Mouse (Mus musculus): ENCODE measurements at regions not wholly inside any gene's neighbourhood (a gene's known extent, or its start where the extent isn't known, plus 50 kb on each side); places are given as distances from the start of the nearest gene placed in this dataset.

DNA sequence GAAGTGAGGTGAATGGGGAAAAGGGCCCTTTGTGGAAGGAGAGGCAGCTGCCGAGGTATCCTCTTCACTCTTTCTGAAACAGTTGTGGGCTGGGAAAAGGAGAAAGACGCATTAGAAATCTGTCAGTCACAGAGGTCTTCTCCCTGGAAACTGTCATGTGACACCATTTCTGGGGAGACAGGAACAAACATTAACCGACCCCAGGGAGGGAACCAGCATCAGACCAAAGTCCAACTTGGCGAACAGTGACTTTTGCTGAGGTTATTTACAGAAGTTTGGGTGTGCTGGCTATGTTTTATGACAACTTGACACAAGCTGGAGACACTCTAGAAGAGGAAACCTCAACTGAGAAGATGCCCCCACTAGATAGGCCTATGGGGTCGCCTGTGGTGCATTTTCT, 506.9 kb downstream of the Tshz3 start:
- Histone ChIP-seq H3K4me3 (replicated peaks; ENCODE audit: insufficient read depth, low read depth, low read length) (no peak overlapping the region), H3K27me3 (ENCODE audit: control insufficient read depth, insufficient read depth, low read length) (no peaks in the 10 kb centered on the region), H3K4me1 (ENCODE audit: control insufficient read depth, insufficient read depth, low read length) (no peaks in the 10 kb centered on the region), H3K27ac (ENCODE audit: insufficient read depth, low read length) (no peak overlapping the region)
- DNase-seq: no peak
- TF ChIP-seq CTCF (IDR thresholded peaks at IDR 0.05; ENCODE audit: borderline replicate concordance, insufficient read depth, low read depth, low read length) (no peak), POLR2A (IDR thresholded peaks at IDR 0.05; ENCODE audit: borderline replicate concordance, insufficient read depth, low read length) (no peak)
- WGBS: 70% methylated on average over 5 of the region's 5 CpGs

DNA sequence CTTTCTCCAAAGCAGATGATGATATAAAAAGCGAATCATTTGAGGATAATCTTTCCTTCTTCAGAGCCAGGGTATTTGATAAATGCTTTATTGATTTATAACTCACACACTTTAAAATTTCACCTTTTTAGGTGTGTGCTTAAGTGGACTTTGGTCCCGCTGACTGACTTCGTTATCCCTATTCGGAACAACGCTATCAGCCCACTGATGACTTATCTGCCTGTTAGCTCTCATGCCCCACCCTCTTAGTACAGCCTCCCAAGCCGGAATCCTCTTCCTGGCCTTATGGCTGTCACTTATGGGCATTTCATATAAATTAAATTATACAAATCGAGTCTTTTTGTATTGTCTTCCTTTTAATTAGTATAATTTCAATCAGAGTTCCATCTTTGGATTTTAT, 510.4 kb downstream of the Tshz3 start:
- H3K27me3 ChIP-seq (ENCODE audit: control insufficient read depth, insufficient read depth, low read length): no peaks in the 10 kb centered on the region
- 91% methylated on average over 7 of the region's 7 CpGs for WGBS
- no peak overlapping the region for H3K4me3 ChIP-seq (replicated peaks; ENCODE audit: insufficient read depth, low read depth, low read length)

DNA sequence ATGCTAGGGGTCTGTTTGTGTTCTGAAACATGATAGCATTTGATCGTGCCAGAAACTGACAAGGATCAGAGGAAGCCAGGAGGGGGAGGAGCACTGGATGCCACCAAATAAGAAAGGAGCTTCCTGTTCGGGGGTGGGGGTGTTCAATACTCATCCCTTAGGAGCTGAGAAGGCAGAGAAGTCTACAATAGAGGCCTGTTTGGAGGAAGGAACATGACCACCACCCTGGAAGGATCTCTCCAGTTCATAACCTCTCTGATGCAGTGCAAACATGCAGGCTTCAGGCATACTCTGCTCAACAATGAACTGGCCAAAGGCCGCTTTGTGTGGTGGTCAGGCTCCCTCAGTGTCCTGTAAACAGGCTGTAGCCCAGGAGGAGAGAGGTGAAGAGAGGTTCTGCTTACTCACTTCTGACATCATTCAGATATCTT, 515.8 kb downstream of the Tshz3 start:
- Histone ChIP-seq H3K27me3 (ENCODE audit: control insufficient read depth, insufficient read depth, low read length) (no peaks in the 10 kb centered on the region), H3K4me3 (replicated peaks; ENCODE audit: insufficient read depth, low read depth, low read length) (no peak overlapping the region), H3K27ac (ENCODE audit: insufficient read depth, low read length) (no peak overlapping the region), H3K4me1 (ENCODE audit: control insufficient read depth, insufficient read depth, low read length) (no peaks in the 10 kb centered on the region)
- DNase-seq: no peak
- 32% methylated on average over 3 of the region's 3 CpGs for WGBS
- TF ChIP-seq POLR2A (IDR thresholded peaks at IDR 0.05; ENCODE audit: borderline replicate concordance, insufficient read depth, low read length): no peak
- no peak for TF ChIP-seq CTCF (IDR thresholded peaks at IDR 0.05; ENCODE audit: borderline replicate concordance, insufficient read depth, low read depth, low read length)

More for the DNA sequence above, 510.4 kb downstream of the Tshz3 start:
- TF ChIP-seq POLR2A (IDR thresholded peaks at IDR 0.05; ENCODE audit: borderline replicate concordance, insufficient read depth, low read length) (no peak), CTCF (IDR thresholded peaks at IDR 0.05; ENCODE audit: borderline replicate concordance, insufficient read depth, low read depth, low read length) (no peak)
- no peak for DNase-seq
- no peaks in the 10 kb centered on the region for H3K4me1 ChIP-seq (ENCODE audit: control insufficient read depth, insufficient read depth, low read length)
- no peak overlapping the region for H3K27ac ChIP-seq (ENCODE audit: insufficient read depth, low read length)

DNA sequence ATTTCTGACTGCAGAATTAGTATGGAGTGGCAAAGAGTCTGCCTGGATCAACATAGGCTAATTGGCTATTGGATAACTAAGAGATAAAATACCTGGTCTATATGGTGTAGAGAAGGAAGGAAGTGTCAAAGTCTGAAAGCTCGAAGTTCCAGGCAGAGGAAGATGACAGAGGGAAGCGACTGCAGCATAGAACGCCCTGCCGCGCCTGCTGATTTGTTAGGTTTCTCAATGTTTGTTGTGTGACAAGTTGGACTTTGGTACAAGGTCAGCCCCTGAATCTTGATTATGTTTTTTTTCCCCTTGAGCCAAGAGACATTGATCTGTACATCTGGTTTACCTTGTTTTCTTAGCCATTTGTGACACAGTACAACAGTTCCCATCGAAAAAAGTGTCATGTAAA, 517.6 kb downstream of the Tshz3 start:
- DNase-seq: no peak
- TF ChIP-seq CTCF (IDR thresholded peaks at IDR 0.05; ENCODE audit: borderline replicate concordance, insufficient read depth, low read depth, low read length): no peak
- no peak for TF ChIP-seq POLR2A (IDR thresholded peaks at IDR 0.05; ENCODE audit: borderline replicate concordance, insufficient read depth, low read length)
- no peak overlapping the region for H3K4me3 ChIP-seq (replicated peaks; ENCODE audit: insufficient read depth, low read depth, low read length)
- H3K4me1 ChIP-seq (ENCODE audit: control insufficient read depth, insufficient read depth, low read length): no peaks in the 10 kb centered on the region
- no peak overlapping the region for H3K27ac ChIP-seq (ENCODE audit: insufficient read depth, low read length)
- 97% methylated on average over 6 of the region's 6 CpGs for WGBS
- no peaks in the 10 kb centered on the region for H3K27me3 ChIP-seq (ENCODE audit: control insufficient read depth, insufficient read depth, low read length)

DNA sequence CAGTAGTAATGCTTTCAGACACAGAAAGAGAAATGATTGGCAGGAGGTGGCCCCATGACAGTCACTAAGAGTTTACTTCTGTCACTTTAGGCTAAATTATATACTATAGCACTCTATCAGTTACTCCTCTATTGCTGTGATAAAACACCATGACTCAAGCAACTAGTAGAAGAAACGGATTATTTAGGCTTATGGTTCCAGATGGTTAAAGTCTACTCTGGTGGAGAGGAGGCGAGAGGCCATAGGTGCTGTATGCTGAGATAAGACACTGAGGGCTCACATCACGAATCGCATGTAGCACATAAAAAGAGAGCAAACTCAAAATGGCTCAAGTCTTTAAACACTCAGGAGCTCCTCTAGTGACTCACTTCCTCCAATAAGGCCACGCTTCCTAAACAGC, 522.6 kb downstream of the Tshz3 start:
- DNase-seq: no peak
- WGBS: 93% methylated on average over 5 of the region's 5 CpGs
- H3K4me1 ChIP-seq (ENCODE audit: control insufficient read depth, insufficient read depth, low read length): no peaks in the 10 kb centered on the region
- H3K27ac ChIP-seq (ENCODE audit: insufficient read depth, low read length): no peak overlapping the region
- H3K4me3 ChIP-seq (replicated peaks; ENCODE audit: insufficient read depth, low read depth, low read length): no peak overlapping the region
- TF ChIP-seq CTCF (IDR thresholded peaks at IDR 0.05; ENCODE audit: borderline replicate concordance, insufficient read depth, low read depth, low read length): no peak
- no peak for TF ChIP-seq POLR2A (IDR thresholded peaks at IDR 0.05; ENCODE audit: borderline replicate concordance, insufficient read depth, low read length)
- H3K27me3 ChIP-seq (ENCODE audit: control insufficient read depth, insufficient read depth, low read length): no peaks in the 10 kb centered on the region

DNA sequence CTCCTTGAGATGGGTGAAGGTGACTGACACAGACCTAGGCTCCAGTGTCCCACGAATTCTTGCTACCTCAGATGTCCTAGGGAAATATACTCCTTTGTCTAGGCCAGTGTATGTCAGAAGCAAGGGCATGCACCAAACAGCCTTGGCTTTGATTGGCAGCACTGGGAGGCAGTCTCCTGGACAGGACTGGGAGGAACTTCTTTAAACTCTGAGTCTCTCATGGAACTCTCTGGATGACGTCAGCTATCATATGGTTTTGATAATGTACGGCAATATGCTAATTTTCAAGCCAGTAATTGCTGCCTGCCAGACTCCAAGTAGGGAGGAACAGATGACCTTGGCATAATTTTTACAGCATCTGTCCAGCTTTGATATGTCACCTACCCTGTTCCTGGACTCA, 528.5 kb downstream of the Tshz3 start:
- 31% methylated on average over 3 of the region's 3 CpGs for WGBS
- DNase-seq: no peak
- Histone ChIP-seq H3K27me3 (ENCODE audit: control insufficient read depth, insufficient read depth, low read length) (no peaks in the 10 kb centered on the region), H3K4me3 (replicated peaks; ENCODE audit: insufficient read depth, low read depth, low read length) (no peak overlapping the region), H3K4me1 (ENCODE audit: control insufficient read depth, insufficient read depth, low read length) (no peaks in the 10 kb centered on the region), H3K27ac (ENCODE audit: insufficient read depth, low read length) (no peak overlapping the region)
- no peak for TF ChIP-seq POLR2A (IDR thresholded peaks at IDR 0.05; ENCODE audit: borderline replicate concordance, insufficient read depth, low read length)
- no peak for TF ChIP-seq CTCF (IDR thresholded peaks at IDR 0.05; ENCODE audit: borderline replicate concordance, insufficient read depth, low read depth, low read length)

DNA sequence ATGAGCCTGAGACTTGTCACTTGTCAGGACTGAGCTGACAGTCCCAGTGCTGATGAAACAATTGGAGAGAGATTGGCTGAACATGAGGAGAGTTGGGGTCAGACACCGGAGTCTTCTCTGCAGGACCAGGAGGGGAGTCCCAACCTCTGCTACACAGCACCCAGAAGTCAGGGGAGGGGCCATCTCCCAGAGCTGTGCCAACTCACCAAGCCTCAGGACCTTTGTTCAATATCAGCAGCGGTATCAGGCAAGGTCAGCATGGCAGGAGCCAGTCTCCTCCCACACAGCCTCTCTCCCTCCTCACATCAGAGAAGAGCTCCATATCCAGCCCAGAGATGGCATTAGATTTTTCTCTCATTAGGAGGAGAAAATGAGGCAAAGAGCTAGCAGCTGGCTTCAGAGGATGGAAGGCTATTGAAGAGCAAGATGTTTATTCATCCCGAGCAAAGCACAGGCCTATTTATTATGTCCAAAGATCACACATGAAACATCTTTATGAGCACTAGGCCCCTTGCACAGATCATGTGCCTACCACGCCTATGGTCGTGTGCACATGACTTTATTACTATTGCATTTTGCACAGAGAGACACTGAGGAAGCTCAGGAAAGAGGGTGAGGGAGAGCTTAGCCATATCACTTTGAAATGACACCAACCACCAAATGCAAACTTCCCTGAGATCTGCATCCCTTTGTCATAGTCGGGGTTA, 532.9 kb downstream of the Tshz3 start:
- no peak for TF ChIP-seq POLR2A (IDR thresholded peaks at IDR 0.05; ENCODE audit: borderline replicate concordance, insufficient read depth, low read length)
- no peak for TF ChIP-seq CTCF (IDR thresholded peaks at IDR 0.05; ENCODE audit: borderline replicate concordance, insufficient read depth, low read depth, low read length)
- Histone ChIP-seq H3K4me1 (ENCODE audit: control insufficient read depth, insufficient read depth, low read length) (no peaks in the 10 kb centered on the region), H3K4me3 (replicated peaks; ENCODE audit: insufficient read depth, low read depth, low read length) (no peak overlapping the region), H3K27ac (ENCODE audit: insufficient read depth, low read length) (no peak overlapping the region), H3K27me3 (ENCODE audit: control insufficient read depth, insufficient read depth, low read length) (no peaks in the 10 kb centered on the region)
- DNase-seq: no peak
- 74% methylated on average over 6 of the region's 6 CpGs for WGBS

DNA sequence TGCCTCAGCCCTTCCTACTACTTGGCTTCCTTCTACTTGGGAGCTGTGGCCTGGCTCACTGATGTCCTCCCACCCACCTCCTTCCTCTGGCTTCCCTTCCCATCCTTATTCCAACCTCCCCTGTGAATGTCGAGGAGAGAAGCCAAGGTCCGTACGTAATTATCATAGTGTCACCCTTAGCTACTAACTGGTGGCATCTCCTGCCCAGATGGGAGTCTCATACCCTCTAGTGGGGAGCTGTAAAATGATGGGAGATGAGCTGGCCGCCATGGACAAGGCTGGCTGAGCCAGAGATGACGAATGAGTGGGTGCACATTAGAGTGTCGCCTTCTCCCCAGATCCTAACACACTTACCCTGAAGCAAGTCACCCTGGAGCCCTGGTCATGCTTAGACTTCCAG, 532.6 kb downstream of the Zfp536 start:
- Histone ChIP-seq H3K4me1 (ENCODE audit: control insufficient read depth, insufficient read depth, low read length) (no peaks in the 10 kb centered on the region), H3K27me3 (ENCODE audit: control insufficient read depth, insufficient read depth, low read length) (no peaks in the 10 kb centered on the region), H3K27ac (ENCODE audit: insufficient read depth, low read length) (no peak overlapping the region), H3K4me3 (replicated peaks; ENCODE audit: insufficient read depth, low read depth, low read length) (no peak overlapping the region)
- DNase-seq: no peak
- no peak for TF ChIP-seq POLR2A (IDR thresholded peaks at IDR 0.05; ENCODE audit: borderline replicate concordance, insufficient read depth, low read length)
- no peak for TF ChIP-seq CTCF (IDR thresholded peaks at IDR 0.05; ENCODE audit: borderline replicate concordance, insufficient read depth, low read depth, low read length)
- WGBS: 25% methylated on average over 6 of the region's 6 CpGs

Measured in cerebellum, adult 2 months (tissue).